Mouse (Mus musculus): ENCODE results near the gene Aldh1l1. TPM values are rescaled to one million over a fixed set of nuclear protein-coding genes. Genes with fewer than 3 reads are reported as not detected.
"Not testable (repeated sequence)": the region's sequence is repeated elsewhere in the genome, so short reads cannot be mapped to it uniquely, and the experiment has no call there.

The Aldh1l1 gene
- total RNA-seq, 2 experiments from 2014 or later, result 70.6 to 81.5 TPM

DNA sequence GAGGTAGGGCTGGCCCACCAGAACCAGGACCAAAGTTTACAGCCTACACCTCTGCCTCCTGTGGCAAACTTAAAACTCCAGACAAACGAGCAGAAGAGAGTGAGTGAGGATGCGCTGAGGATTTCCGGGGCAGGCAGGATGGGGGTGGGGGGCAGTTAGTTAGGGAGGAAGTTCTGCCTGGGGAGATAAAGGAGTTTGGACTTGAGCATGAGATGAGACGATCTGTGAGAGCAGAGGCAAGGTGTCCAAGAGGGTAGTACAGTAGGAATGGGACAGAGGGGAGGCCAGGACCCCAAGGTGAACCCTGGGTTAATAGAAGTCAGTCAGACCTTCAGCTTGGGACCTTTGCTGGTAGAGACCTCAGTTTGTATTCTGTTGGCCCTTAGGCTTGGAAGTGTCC is 132.0 kb downstream of the Aldh1l1 start:
- no peak for DNase-seq (ENCODE audit: low spot score in 2 of 2)

DNA sequence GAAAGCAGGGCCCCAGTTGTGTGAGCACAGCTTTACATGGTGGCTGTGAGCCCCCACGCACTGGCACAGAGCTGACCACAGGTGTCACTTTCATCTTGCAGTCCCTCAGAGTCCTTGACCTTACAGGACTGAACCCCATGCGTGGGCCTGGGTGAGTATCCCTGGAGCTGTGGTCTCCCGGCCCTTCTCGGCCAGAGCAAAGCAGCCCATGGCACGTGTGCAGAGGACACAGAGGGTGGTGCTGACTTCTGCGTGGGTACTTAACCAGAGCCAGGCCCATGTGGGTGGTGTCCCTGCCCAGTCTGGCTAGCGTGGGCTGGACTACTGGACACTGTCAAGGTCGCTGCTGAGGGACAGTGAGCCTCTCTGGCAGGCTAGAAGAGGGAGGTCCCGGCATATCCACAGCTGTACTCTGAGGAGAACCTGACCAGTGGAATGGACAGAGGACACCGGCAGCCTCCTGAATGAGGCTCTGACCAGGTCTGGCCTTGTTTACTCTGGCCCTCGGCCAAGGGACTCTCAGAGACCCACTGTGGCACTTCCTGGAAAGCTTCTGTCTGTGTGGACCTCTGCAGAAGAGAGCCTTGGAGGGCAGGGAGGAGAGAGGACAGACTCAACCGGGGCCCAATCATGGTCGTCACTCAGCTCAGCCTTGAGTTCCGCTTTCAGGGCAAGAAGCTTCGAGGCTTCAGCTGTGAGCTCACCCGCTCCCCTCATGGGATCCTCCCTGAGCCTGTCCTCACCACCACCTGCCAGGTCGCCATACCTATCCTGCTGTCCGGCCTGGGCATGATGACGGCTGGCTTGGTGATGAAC is 132.8 kb downstream of the Aldh1l1 start:
- DNase-seq (ENCODE audit: low spot score in 2 of 2), result peak in 1 of 2 experiments; percentile 41

DNA sequence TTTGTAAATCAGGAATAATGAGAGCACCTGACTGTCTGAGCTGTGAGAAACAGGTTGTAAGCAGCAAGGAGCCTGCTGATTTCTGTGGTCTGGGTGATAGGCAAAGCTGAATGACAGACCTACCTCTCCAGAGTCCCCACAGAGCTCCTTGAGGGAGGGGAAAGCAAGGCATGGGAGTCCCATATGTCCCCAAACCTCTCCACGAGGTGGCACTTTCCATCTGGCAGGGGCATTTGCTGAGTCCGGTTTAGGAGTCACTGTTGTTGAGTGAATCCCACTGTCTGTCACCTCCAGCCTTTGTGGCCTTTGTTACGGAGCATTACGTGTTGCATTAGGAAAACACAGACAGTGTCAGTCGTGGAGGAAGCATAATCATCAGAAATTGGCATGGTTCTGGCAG is 133.7 kb downstream of the Aldh1l1 start:
- no peak for DNase-seq (ENCODE audit: low spot score in 2 of 2)

DNA sequence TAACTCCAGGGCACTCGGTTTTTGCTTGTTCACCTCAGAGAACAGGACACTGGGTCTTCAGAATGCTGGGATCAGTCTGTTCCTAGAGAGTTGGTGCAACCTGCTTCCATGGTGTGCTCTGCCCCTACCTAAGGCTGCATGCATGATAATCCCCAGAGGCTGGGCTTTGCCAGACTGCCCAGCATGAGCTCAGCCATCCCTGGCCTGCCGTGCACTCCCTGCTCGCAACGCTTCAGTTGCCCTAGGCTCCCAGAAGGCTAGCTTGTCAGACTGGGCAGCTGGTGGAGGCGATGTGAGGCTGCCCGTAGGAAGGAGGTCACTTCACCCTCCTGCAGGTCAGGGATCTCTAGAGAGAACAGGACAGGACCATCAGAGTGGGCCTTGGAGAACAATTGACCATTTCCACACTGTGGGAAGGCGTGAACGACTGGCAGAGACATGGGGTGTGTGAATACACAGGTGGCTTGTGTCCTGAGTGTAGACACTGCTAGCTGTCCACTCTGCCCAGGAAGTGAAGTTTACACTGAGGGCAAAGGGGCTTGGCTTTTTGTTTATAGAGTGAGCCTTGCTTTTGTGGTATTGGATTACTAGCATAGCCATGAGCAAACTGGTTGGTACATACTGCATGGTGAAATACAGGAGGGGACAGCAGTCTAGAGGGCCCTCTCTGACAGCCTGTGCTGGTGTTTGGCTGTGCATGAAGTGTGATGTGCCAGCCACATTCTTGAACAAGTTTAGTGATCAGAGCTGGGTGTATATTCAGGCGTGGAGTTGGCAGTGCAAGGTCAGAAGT is 134.8 kb downstream of the Aldh1l1 start:
- DNase-seq (ENCODE audit: low spot score in 2 of 2), result no peak

DNA sequence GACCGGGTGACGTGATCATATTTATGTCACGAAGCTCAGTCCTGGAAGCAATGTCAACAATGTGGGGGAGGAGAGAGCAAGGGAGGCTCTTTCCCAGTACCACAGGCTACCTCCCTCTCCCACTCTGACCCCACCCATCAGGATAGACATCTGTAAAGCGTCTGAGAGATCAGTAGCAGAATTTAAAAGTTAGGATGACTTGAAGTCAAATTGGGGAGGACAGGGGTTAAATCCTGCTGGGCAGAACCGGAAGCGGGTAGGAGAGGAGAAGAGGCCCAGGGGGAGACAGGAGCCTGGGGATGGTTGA is 135.3 kb downstream of the Aldh1l1 start:
- no peak for DNase-seq (ENCODE audit: low spot score in 2 of 2)

DNA sequence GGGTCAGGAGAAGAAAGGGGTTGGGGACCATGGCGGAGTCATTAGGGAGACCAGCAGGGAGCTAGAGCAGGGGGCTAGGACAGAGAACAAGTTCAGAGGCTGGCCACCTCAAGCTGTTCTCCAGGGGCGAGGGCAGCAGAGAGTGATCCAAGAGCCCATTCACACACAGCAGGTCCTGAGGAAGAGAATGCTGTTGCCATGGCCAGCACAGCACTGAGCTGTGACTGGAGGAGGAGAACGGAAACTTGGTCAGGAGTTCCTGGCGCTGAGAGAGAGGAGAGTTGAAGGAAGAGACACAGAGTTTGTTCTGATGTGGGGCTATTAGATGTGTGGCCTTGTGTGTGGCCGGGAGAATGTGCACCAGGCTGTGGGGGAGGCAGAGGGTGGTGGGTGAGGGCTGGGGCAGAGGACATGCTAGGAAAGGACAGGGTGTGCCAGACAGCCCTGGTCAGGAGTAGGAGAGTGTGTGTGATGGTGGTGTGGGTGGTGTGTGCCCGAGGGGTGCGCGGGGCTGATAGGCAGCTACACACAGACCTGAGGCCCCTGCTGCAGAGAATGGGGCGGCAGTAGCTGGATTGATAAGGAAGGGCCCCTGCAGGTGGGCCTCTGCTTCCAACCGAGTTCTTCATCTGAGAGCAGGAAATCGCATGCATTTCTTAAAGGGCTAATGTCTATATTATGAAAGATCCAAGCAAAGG is 136.7 kb downstream of the Aldh1l1 start:
- no peak for DNase-seq (ENCODE audit: low spot score in 2 of 2)

DNA sequence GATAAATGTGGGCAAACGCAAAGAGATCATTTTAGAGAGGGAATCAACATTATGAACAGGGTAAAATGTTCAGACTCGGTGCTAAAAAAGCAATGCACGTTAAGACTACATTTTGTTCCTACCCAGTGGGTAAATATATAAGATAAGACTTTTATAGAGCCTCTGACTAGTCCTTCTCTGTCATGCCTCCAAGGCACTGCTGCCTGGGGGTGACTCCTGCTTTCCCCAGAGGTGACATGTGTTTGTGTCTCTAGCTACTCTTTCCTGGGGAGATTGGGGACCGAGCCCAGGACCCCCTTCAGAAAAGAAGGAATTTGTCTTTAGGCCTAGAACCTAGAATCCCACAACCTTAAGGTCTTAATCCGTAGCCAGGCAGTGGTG is 137.2 kb downstream of the Aldh1l1 start:
- DNase-seq (ENCODE audit: low spot score in 2 of 2), result no peak

DNA sequence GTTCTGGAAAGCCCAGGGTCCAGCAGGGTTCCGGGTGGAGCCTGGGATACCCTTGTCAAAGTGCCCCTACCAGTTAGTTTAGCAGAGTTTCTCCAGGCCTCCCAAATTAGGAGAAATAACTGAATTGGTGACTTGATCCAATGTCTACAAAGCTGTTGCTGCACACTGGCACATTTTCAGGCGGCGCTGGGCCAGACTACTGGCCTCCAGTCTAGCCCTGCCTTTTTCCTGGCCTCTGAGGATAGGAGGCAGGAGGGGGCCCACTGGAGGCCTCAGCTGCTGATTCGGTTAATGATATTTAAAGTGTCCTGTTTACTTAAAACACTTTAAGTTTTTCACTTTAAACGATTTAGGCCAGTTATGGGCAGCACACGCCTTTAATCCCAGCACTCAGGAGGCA is 138.0 kb downstream of the Aldh1l1 start:
- no peak for DNase-seq (ENCODE audit: low spot score in 2 of 2)

DNA sequence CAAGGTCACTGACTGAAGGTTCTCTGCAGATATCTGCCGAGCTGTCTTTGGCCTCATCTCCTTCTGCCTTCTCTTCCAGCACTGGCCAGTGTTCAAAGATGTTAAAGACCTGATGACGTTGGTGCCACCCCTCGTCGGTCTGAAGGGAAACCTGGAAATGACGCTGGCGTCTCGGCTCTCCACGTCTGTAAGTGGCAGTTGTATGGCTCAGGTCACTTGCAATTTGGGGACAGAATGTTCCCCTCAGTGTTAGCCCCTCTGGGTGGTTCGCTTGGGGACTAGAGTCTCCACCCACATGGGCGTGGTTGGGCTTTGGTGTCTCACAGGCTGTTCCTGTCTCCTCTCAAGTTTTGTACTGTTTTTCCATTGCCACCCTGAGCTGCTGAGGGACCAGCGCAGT is 138.5 kb downstream of the Aldh1l1 start:
- no peak for DNase-seq (ENCODE audit: low spot score in 2 of 2)

DNA sequence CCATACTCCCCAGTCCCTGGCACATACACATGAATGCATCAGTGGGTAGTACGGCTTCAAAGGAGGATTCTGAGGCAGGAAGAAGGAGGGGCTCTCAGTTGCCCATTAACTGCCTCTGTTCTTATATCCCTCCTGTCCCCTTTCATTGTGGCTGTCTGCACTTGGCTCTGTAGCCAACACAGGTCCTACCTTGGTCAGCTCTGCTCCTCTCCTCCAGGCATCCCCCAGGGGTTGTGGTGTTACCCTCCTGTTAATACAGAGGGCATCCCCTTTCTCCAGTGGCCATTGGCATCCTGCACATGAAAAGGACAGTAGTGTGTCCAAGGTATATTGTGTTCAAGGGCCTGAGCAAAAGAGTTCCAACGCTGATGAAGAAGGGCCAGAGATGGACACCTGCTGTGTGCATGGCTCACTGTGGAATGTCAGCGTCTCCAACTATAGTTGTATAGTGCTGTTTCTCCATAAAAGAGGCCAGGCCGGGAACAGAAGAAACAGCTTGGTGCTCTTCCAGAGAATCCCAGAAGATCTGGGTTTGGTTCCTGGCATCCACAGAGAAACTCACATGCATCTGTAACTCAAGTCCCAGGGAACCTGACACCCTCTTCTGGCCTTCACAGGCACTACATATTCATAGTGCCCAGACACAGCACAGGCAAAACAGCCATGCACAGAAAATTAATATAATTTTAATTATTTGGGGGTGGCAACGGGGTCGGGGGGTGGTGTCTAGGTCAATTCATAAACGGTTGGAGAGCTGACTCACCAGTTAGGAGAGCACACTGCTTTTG is 139.2 kb downstream of the Aldh1l1 start:
- DNase-seq (ENCODE audit: low spot score in 2 of 2), result no peak

DNA sequence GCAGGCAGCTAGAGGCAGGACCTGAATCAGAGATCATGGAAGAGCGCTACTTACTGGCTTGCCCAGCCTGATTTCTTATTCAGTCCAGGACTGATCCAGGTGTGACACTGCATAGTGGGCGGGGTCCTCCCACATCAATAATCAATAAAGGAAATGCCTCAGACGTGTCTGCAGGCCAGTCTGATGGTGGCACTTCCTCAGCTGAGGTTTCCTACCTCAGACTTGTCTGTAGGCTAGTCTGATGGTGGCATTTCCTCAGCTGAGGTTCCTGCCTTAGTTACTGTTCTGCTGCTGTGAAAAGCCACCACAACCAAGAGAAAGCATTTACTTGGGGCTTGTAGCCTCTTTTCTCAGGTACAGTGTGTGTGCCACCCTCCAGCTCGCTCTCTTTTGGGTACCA is 141.3 kb downstream of the Aldh1l1 start:
- DNase-seq (ENCODE audit: low spot score in 2 of 2), result no peak

DNA sequence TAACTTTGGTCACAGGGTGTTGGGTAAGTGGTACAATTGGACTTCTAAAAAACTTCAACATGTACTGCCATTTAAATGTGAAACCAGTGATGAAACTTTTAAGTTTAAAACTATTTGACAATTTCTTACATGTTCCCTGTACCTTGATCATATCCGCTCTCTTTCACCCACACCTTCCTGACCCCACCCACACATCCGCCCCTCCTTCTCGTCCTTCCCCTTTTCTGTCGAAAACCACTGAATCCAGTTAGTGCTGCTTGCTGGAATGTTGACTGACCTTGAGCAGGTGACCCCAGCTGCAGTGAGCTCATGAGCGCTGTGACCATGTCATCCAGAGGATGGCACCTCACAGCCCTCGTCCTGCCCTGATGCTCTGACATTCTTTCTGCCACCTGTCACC is 143.3 kb downstream of the Aldh1l1 start:
- no peak for DNase-seq (ENCODE audit: low spot score in 2 of 2)

DNA sequence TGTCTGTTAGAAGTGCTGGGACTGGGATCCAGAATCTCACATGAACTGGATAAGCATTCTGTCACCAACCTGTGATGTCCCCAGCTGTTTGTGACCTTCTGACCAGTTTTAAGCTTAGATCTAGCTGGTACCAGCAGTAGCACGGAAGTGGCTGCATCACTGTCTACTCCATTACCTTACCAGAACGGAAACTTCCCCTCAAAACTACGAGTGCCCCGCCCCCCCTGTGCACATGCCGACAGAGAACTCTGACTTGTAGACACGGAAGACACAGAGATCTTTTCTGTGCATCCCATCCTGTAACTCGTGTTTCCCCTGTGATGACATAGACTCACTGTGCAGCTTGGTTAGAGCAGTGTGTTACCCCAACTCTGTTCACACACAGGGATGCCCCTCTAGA is 144.2 kb downstream of the Aldh1l1 start:
- no peak for DNase-seq (ENCODE audit: low spot score in 2 of 2)

DNA sequence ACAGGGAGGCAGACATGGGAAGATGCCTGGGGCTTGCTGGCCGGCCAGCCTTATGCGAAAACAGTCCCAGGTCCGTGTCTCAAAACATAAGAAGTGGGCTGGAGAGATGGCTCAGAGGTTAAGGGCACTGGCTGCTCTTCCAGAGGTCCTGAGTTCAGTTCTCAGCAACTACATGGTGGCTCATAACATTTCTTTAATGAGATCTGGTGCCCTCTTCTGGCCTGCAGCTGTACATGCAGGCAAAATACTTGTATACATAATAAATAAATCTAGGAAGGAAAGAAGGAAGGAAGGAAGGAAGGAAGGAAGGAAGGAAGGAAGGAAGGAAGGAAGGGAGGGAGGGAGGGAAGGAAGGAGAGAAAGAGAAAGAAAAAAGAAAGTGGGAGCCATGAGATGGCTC is 146.3 kb downstream of the Aldh1l1 start:
- DNase-seq (ENCODE audit: low spot score in 2 of 2), result not testable (repeated sequence)

DNA sequence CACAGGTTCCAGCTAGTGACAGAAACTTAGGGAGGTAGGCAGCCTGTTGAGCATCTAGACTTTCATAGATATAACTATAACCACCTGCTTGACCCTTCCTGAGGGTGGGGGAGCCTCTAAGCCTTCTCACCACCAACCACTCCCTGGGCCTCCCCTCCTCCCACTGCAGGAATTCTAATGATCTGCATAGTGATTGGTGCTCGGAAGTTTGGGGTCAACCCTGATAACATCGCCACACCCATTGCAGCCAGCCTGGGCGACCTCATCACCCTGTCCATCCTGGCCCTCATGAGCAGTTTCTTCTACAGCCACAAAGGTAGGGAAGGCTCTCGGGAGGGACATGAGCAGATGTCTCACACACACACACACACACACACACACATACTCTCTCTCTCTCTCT is 148.9 kb downstream of the Aldh1l1 start:
- DNase-seq (ENCODE audit: low spot score in 2 of 2), result no peak

DNA sequence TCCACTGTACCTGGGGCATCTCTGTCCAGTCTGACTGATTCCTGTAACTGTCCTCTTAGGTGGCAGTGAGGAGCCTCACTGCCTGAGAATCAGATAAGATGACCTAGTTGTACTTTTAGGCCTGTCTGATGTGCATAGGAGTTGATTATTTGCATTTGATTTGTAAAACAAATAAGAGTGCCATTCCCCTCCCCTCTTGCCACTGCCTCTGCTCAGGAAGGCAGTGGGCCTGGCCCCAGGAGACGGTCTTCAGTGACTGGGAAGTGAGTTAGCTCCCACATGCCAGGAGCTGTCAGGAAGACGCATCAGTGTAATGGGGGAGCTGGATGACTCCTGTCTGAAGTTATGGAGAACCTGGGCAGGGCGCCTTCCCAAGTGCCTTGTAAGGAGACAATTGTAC is 149.4 kb downstream of the Aldh1l1 start:
- DNase-seq (ENCODE audit: low spot score in 2 of 2), result no peak

DNA sequence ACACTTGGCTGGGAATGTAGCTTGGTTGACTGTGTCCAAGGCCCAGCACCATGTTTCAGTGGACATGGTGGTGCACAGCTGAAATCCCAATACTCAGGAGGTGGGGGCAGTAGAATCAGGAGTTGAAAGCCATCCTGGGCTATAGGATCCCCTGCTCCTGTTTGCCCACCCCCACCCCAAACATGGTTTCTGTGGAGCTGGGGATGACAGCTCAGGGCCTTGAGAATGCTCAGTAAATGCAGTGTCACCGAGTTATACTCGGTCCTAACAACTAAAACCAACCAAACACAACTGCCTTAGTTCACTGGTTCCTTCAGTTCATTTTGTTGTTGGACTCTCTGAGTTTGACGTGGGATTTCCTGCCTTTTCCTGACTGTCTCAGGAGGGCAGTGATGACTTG is 156.8 kb downstream of the Aldh1l1 start:
- no peak for DNase-seq (ENCODE audit: low spot score in 2 of 2)

DNA sequence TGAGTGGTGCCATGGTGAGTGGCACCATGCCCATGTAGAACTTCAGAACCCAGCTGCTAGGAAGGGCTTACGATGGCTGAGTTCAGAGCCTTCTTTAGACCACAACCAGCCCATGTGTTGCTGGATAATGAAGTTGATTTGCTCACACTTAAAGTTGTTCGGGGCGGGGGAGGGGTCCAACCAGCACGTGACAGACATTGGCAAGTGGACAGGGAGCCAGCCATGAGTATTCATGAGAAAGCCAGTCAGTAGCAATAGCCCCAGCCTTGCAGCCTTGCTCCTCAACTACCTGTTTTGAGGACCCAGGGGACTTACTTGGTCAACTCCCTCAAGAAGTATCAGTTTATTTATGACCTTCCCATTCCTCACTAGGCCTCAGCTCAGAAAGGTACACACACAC is 158.7 kb downstream of the Aldh1l1 start:
- no peak for DNase-seq (ENCODE audit: low spot score in 2 of 2)

DNA sequence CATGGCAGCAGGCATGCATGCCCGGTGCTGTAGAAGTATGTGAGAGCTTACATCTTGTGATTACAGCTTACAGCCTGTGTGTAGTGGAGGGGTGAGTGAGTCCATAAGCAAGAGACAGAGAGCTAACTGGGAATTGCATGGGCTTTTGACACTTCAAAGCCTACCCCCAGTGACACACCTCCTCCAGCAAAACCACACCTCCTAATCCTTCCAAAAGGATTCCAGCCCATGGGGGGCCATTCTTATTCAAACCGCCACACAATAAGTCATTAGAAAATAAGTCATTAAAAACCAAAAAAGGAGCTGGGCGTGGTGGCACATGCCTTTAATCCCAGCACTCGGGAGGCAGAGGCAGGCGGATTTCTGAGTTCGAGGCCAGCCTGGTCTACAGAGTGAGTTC is 162.2 kb downstream of the Aldh1l1 start:
- no peak for DNase-seq (ENCODE audit: low spot score in 2 of 2)

DNA sequence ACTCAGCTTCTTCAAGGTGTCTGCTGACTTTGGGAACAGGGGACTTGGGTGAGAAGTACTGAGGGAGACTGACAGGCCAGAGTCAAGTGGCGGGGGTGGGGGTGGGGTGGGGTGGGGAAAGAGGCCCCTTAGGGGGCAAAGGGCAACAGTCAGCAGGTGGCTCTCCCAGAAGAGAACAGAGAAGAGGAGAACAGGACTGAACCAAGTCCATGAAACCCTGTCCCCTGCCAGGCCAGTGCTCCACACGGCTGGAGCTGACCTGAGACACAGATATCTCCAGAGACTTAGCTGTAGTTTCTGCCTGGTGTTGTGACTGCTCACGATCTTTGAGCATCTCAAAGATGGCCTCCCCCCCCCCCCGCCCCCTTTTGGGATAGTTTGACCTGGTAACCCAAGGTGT is 163.1 kb downstream of the Aldh1l1 start:
- DNase-seq (ENCODE audit: low spot score in 2 of 2), result no peak

Measured in adrenal gland, postnatal 4 days (tissue).